Mouse (Mus musculus): Measurements from ENCODE around the gene Cfap57.
"Not testable (repeated sequence)": the region's sequence is repeated elsewhere in the genome, so short reads cannot be mapped to it uniquely, and the experiment has no call there.

The Cfap57 gene

DNA sequence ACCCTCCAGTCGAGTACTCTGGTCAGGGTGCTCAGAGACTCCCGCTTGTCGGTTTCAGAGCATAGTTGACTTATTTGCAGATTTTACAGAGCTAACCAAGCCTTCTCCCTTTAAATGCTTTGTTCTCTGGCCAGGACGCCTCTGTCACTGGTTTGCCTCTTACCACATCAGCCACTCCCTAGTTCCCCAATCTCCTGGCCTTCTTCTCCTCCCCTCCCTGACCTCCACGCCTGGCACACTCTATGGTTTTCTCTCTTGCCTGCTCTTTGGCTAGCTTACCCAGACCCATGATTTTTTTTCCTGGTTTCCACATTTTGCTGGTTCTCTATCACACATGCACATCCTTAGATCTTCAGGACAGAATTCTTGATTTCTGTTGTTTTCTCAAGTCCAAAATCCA lies 102.4 kb downstream of the Cfap57 start:
- DNase-seq (ENCODE audit: low spot score): no peak

DNA sequence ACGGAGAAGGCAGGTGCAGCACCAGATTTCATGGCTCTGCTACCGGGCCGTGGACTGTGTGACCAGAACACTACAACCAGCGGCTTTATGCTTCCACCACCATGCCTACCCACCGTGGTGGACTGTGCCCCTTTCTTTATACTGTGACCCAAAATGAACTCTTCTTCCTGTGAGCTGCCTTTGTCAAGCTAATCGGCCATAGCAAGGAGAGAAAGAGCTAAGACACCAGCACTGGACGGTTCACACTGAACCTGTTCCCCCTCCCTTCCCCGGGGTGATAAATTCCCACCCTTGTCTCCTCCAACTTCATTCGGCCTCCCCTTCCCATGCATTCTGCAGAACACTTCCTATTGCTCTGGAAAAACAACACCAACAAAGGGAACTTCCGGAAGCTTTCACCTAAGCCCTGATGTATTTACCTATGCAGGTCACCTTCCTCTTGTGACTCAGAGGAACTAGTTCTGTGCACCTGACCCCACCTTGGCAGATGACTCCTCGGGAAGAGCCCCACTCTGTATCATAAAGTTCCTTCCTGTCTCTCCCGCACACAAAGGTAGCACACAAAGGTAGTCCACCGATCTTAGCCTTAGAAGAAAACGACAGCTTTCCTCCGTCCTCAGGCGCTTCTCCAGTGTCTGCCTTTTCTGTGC lies 103.0 kb downstream of the Cfap57 start:
- no peak for DNase-seq (ENCODE audit: low spot score)

DNA sequence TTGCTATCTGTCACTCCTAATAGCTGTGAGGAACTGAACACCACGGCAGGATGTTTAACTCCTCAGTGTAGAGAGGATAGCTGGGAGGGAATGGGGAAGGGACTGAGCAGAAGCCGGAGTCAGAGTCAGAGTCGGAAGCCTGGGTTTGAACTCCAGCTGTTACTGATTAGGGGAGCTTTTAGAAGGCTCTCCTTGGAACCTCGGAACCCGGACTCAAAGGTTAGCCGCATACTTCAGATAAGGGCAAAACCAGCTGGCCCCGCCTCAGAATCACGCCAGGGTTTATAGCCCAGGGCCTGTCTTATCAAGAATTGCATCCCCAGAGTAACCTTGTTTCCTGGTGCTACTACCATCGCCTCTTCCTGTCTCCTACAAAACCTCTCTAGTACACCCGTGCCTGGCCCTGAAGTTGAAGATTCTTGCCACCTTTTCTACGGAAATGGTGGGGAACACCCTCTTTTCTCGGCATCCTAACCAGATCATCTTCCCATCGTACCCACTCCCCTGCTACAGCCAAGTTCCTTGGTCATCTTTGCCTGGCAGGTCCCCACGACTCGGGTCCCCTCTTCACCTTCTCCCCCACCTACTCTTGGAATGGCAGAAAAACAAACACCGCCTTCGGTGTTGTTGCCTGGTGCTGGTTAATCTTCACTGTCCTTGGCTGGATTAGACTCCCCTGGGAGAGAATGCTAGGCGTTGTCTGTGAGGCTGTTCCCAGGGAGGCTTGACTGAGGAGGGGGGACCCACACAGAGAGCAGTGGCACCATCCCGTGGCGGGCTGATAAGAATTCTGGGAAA lies 103.7 kb downstream of the Cfap57 start:
- DNase-seq (ENCODE audit: low spot score): peak; percentile 60

GRCm38 (mm10) chr4:118509050-118509449 lies 111.5 kb downstream of the Cfap57 start:
- no peak for DNase-seq (ENCODE audit: low spot score)

DNA sequence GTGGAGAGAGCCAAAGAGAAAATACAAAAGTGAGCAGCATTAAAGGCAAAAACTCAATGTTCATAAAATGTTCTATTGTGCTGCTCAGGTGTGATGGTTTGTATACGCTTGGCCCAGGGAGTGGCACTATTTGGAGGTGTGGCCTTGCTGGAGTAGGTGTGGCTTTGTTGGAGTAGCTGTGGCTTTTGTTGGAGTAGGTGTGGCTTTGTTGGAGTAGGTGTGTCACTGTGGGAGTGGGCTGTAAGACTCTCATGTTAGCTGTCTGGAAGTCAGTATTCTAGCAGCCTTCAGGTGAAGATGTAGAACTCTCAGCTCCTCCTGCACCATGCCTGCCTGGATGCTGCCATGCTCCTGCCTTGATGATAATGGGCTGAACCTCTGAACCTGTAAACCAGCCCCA lies 113.4 kb downstream of the Cfap57 start:
- not testable (repeated sequence) for DNase-seq (ENCODE audit: low spot score)

DNA sequence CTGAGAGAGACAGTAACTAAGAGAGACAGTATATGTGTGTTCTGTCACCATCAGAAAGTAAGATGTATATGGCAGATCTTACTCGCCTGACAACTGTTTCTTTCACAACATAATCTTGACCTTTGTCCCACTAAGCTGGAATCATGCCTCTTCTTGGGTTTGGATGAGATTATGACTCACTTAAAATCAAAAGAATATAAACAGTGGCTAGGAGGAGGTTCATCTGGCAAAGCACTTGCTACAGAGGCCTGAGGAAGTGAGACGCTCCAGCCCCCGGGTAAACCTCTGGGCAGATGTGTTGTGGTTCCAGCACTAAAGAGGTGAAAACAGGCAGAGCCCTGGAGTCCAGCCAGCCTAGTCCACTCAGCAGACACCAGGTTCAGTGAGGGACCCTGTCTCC lies 115.0 kb downstream of the Cfap57 start:
- DNase-seq (ENCODE audit: low spot score): no peak
